Mouse (Mus musculus) kidney, adult 2 months (tissue): ENCODE results near the gene Apobec2. TPM values are rescaled to one million over a fixed set of nuclear protein-coding genes. Genes with fewer than 3 reads are reported as not detected.
A peak's percentile ranks its signal among the peaks of the same experiment; 100 is the strongest.
"Not testable (repeated sequence)": the region's sequence is repeated elsewhere in the genome, so short reads cannot be mapped to it uniquely, and the experiment has no call there.

ENCODE experiments used
- DNase-seq: peaks from one replicate; pipeline ENCODE4 v3.0.0; 2021
- H3K27ac ChIP-seq: fragments of 200-500 bp; 2 replicates; pipeline ENCODE4 v1.5.1; 2012; ENCODE audit warnings: low read depth, low read length, control low read depth, inconsistent platforms; ENCODE audit not compliant: insufficient read depth
- H3K27me3 ChIP-seq: fragments of 200-500 bp; replicated peaks from 2 replicates; pipeline ENCODE4 v1.6.1; 2012; ENCODE audit warnings: mild to moderate bottlenecking, moderate library complexity, low read length, inconsistent platforms; ENCODE audit not compliant: control insufficient read depth, insufficient read depth
- H3K36me3 ChIP-seq: fragments of 200-500 bp; 2 replicates; pipeline ENCODE4 v1.6.1; 2012; ENCODE audit warnings: mild to moderate bottlenecking, moderate library complexity, low read length, inconsistent platforms; ENCODE audit not compliant: control insufficient read depth, insufficient read depth
- H3K4me1 ChIP-seq: fragments of 200-500 bp; 2 replicates; pipeline ENCODE4 v1.6.1; 2011; ENCODE audit warnings: low read length; ENCODE audit not compliant: control insufficient read depth, insufficient read depth
- H3K4me3 ChIP-seq: fragments of 200-500 bp; 2 replicates; pipeline ENCODE4 v1.5.1; 2011; ENCODE audit warnings: mild to moderate bottlenecking, low read depth, low read length, control low read depth; ENCODE audit not compliant: insufficient read depth
- CTCF ChIP-seq: fragments of 200-500 bp; conservative IDR thresholded peaks from 2 replicates; pipeline ENCODE4 v1.5.1; 2011; ENCODE audit warnings: low read depth, mild to moderate bottlenecking, control low read depth, low read length, moderate library complexity, mixed read lengths; ENCODE audit not compliant: insufficient read depth, insufficient read length
- POLR2A ChIP-seq: fragments of 200-500 bp; IDR thresholded peaks from one replicate; pipeline ENCODE4 v1.6.1; 2011; ENCODE audit warnings: low read depth, low read length, control low read depth
- WGBS: fragments of 180-500 bp; shearing (Covaris S2); methylation state at CpG from one replicate; pipeline ENCODE4 v1.1.7; 2018; 5-methylcytosine and 5-hydroxymethylcytosine counted together
- polyA plus RNA-seq: library from polyadenylated mRNA; depleted of rRNA; stranded (reverse); fragments of >200 nt; gene quantifications from 2 replicates; pipeline ENCODE4 v1.2.3, GENCODE M21; 2012; rRNA removed

Apobec2 gene
- 2.0 and 6.0 TPM in 2 replicates for polyA plus RNA-seq

DNA sequence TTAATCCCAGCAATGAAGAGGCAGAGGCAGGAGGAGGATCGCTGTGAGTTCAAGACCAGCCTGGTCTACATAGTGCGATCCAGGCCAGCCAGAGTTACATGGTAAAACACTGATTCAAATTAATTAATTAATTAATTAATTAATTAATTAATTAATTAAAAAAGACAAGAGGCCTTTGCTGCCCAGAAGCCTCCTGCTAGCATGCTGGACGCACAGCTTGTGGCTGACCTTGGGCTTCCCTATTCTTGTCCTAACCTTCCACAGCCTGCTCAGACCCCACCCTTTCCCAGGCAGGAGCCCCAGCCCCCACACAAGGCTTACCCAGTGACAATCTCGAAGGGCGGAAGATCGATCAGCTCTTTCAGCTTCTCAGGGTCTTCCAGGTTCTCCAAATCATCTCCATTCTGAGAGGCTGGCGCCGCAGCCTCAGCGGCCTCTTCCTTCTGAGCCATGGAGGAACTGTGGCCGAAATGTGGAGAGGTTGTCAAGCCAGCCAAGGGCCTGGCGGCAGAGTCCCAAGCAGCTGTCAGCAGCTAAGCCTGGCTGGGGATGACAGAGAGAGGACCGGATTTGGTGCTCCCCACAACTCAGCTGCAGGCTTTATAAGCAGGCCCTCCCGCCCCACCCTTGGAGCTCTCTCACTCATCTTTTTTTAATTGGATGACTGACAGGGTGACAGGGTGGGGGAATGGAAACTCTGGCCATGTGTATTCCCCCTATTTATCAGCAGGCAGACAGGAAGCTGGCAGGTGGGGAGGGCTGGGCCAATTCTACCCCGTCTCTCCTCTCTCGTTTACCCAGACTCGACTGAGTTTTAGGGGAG is at the start of gene Apobec2:
Apobec2 (minus strand) TSS at position 773 of the 823 bp plus-strand sequence.
- DNase-seq = no peak
- no peak within 1 kb of the TSS for H3K27ac ChIP-seq
- H3K4me1 ChIP-seq = peaks cover under 1% of the 10 kb centered on the region; the same call in 1 of the 2 replicates
- TF ChIP-seq POLR2A (no peak), CTCF (no peak)
- 91% methylated on average over 16 of the region's 16 CpGs for WGBS
- H3K27me3 ChIP-seq = no peaks in the 10 kb centered on the region
- no peak within 1 kb of the TSS for H3K4me3 ChIP-seq
- H3K36me3 ChIP-seq = no peaks in the 10 kb centered on the region

- Histone ChIP-seq H3K4me1 (no peaks in the 10 kb centered on the region), H3K36me3 (no peaks in the 10 kb centered on the region), H3K4me3 (no peak overlapping the region), H3K27ac (no peak overlapping the region), H3K27me3 (no peaks in the 10 kb centered on the region)
- DNase-seq = no peak
- 88% methylated on average over 10 of the region's 10 CpGs for WGBS
- TF ChIP-seq POLR2A = no peak
- TF ChIP-seq CTCF = no peak
Measured at GRCm38 (mm10) chr17:48479952-48480351, 47.2 kb upstream of the Apobec2 start.

DNA sequence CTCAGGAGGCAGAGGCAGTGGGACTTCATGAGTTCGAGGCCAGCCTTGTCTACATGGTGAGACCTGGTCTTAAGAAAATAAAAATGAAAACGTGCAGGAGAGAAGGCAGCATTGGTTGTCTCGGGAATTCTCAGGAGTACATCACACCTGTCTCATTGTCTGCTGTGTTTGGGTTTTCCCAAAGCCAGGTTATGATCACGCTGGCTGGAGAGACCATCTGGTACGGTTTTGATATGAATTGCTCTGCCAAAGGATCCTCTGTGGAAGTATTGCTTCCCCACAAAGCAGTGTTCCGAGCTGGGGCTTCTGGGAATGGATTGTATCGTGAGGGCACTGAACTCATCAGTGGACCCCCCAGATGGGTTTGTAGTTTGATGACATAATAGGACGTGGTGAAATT is 42.7 kb upstream of the Apobec2 start:
- TF ChIP-seq CTCF (no peak), POLR2A (no peak)
- WGBS = 91% methylated on average over 8 of the region's 8 CpGs
- no peaks in the 10 kb centered on the region for H3K4me1 ChIP-seq

DNA sequence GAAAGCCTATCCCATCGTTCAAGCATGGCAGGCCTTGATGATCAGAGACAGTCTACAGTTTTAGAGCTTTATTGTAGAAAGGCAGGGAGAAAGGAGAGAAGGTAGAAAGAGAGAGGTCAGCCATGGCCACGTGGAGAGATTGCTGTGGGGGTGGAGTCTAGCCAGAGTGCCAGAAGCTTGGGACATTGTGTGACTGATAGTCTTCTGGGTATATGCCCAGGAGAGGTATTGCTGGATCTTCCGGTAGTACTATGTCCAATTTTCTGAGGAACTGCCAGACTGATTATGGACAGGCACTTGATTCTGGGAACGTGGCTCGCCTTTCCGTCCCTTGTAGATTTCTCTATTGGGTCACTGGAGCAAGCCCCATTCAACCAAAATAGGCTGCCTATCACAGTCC is 41.6 kb upstream of the Apobec2 start:
- H3K27ac ChIP-seq, H3K27me3 ChIP-seq, H3K4me1 ChIP-seq, H3K36me3 ChIP-seq, DNase-seq, H3K4me3 ChIP-seq: not testable (repeated sequence)
- WGBS = 73% methylated on average over 6 of the region's 6 CpGs

More for the DNA sequence above, 42.7 kb upstream of the Apobec2 start:
- H3K36me3 ChIP-seq = no peaks in the 10 kb centered on the region
- H3K27ac ChIP-seq = no peak overlapping the region
- no peaks in the 10 kb centered on the region for H3K27me3 ChIP-seq
- no peak overlapping the region for H3K4me3 ChIP-seq
- DNase-seq = no peak

DNA sequence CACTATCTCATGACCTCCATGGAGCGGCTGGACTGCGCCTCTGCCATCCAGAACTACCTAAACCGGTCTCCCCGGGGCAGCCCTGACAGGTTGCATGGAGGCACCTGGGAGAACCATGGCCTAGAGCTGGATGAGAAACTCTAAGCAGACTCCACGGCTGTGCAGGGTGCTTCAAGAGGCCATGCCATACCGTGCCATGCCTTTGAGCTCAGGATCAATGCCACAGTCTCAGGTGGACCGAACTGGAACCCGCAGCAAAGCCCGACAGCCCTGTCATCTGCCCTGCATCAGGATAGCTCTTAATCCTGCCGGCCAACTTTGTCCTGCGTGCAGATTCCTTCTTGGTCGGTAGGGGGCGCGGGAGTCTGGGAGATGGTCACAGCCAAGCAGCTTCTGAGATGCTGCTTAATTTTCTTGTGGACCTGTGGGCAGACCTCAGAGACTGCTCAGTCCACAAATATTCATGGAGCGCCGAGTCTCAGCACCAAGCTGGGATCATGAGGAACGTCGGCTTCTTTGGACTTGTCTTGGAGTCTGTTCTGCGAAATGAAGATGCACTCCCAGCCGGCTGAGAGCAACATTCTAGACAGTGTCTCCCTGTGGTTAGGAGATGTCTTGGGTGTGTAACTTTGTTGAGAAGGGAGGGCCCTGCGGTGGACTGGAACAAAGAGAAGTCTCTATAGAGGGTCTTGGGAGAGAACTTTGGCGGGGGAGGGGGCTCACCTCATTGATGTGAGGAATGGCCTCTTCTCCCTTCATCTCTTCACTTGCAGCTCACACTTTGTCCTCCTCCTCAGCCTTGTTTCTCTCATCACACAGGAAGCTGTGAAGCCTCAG is 34.9 kb upstream of the Apobec2 start:
- peak; percentile 81 for DNase-seq
- no peak overlapping the region for H3K4me3 ChIP-seq
- no peak overlapping the region for H3K27ac ChIP-seq
- 11% methylated on average over 22 of the region's 22 CpGs for WGBS
- H3K27me3 ChIP-seq = no peaks in the 10 kb centered on the region
- peak; percentile 92 for TF ChIP-seq CTCF
- no peak for TF ChIP-seq POLR2A
- no peaks in the 10 kb centered on the region for H3K36me3 ChIP-seq
- H3K4me1 ChIP-seq = no peaks in the 10 kb centered on the region

GRCm38 (mm10) chr17:48466769-48467394 is 34.2 kb upstream of the Apobec2 start:
- H3K4me1 ChIP-seq = no peaks in the 10 kb centered on the region
- no peak for TF ChIP-seq CTCF
- no peak for TF ChIP-seq POLR2A
- no peak for DNase-seq
- no peaks in the 10 kb centered on the region for H3K36me3 ChIP-seq
- WGBS = 59% methylated on average over 22 of the region's 22 CpGs
- no peaks in the 10 kb centered on the region for H3K27me3 ChIP-seq
- no peak overlapping the region for H3K4me3 ChIP-seq
- H3K27ac ChIP-seq = no peak overlapping the region

GRCm38 (mm10) chr17:48463391-48463790 is 30.7 kb upstream of the Apobec2 start:
- Histone ChIP-seq H3K27ac (no peak overlapping the region), H3K4me3 (no peak overlapping the region)

More at GRCm38 (mm10) chr17:48463391-48463790, 30.7 kb upstream of the Apobec2 start:
- Histone ChIP-seq H3K4me1 (no peaks in the 10 kb centered on the region), H3K27me3 (no peaks in the 10 kb centered on the region), H3K36me3 (no peaks in the 10 kb centered on the region)
- no peak for TF ChIP-seq CTCF
- TF ChIP-seq POLR2A = no peak
- no peak for DNase-seq
- 94% methylated on average over 4 of the region's 4 CpGs for WGBS
